Comparison of ENCODE assay signal across 7 mouse cellular contexts in the genomic region with DNA sequence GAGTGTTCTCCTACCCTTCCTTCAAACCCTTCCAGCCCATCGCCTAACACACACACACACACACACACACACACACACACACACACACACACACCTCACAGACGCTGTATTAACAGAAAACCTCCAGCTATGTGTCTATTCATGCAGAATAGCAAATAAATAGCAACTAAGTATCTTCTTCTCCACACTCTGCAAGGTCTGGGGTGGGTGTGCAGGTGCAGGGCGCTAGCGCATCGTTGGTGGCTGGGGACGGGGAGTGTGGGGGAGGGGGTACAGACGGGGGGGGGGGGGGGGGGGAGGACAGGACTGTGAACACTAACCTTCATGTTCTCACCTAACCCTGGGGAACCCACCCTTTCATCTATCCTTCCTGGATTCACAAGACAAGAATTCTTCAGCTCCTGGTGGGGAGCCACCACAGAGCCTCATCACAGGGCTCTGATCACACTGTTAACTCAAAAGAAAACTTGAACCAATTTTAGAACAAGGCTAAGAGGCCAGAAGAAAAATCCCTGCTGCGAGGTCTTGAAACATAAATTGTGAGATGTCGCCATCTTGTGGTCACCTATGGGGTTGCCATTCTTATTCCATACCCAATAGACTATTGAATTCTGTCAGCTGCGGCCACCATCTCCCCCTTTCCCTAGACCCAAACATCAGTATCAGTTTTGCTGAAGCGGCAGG.
DNase-seq lines count a peak whose midpoint lies in the region; ATAC-seq and TF ChIP-seq lines count a peak whose summit lies in the region.

No protein-coding gene starts in this region.

- intact Hi-C loops in heart, postnatal 36 days (cut with DNase I): loop anchor here (5.0 kb wide), 1 partner anchor 118 kb away; no protein-coding TSS in a partner anchor

- H3K27me3 ChIP-seq in MEL (ENCODE audit: control insufficient read depth in 1 of 2, insufficient read depth in 2 of 2, low read length in 2 of 2): no peaks in the 10 kb centered on the region

- no peaks in the 10 kb centered on the region for H3K4me1 ChIP-seq in MEL (ENCODE audit: control insufficient read depth in 1 of 2, insufficient read depth in 2 of 2, low read length in 2 of 2)

- H3K79me2 ChIP-seq in MEL (ENCODE audit: control insufficient read depth, insufficient read depth, low read length, poor library complexity): no peaks in the 10 kb centered on the region

- H3K9me3 ChIP-seq in MEL (replicated peaks; ENCODE audit: insufficient read depth, low read length): no peaks in the 10 kb centered on the region

- TF ChIP-seq POLR2A in MEL (IDR thresholded peaks at IDR 0.05; ENCODE audit: control insufficient read depth in 1 of 2, insufficient read depth in 1 of 2, low read depth in 1 of 2, low read length in 2 of 2, poor library complexity in 1 of 2): no peak

- DNase-seq in MEL (ENCODE audit: low read depth, low spot score): peak; percentile 63
- DNase-seq in brain, adult 2 months (ENCODE audit: low read depth, low spot score): peak; percentile 85
- peak; percentile 58 to 63 for DNase-seq in heart, postnatal 36 days
- peak; percentile 64 to 79 for DNase-seq in layer of hippocampus, adult 2 months (ENCODE audit: low spot score in 2 of 2)
- DNase-seq in lung, postnatal 25 days (ENCODE audit: low spot score): peak; percentile 42
- DNase-seq in right cerebral cortex, adult 2 months (ENCODE audit: low spot score in 2 of 2): peak; percentile 87 to 88

- peak; percentile 89 for TF ChIP-seq RAD21 in MEL (IDR thresholded peaks at IDR 0.05; ENCODE audit: low read depth, low read length)

- TF ChIP-seq EP300 in MEL (IDR thresholded peaks at IDR 0.05; ENCODE audit: low read depth in 1 of 2, low read length in 2 of 2): no peak

- TF ChIP-seq CTCF in MEL (IDR thresholded peaks at IDR 0.05 in 2 of 3, conservative IDR thresholded peaks at IDR 0.05 in 1 of 3; ENCODE audit: control insufficient read depth in 1 of 3, insufficient read depth in 1 of 3, low read depth in 2 of 3, low read length in 3 of 3, poor library complexity in 1 of 3, severe bottlenecking in 1 of 3): peak; percentile 59 to 81 (median 72)
- TF ChIP-seq CTCF in layer of hippocampus, adult 2 months (conservative IDR thresholded peaks at IDR 0.05): peak; percentile 92

- peak; percentile 61; the same call in 1 of the 2 replicates for ATAC-seq in erythroid progenitor cell, adult 5-6 weeks (replicated peaks; ENCODE audit: low FRiP score, poor library complexity, severe bottlenecking)

- H3K27ac ChIP-seq in MEL (ENCODE audit: control insufficient read depth, low read depth, low read length): no peak overlapping the region
- no peak overlapping the region for H3K27ac ChIP-seq in layer of hippocampus, adult 2 months

- no peaks in the 10 kb centered on the region for H3K36me3 ChIP-seq in MEL (ENCODE audit: control insufficient read depth in 1 of 2, insufficient read depth in 2 of 2, low read length in 2 of 2)

- H3K9ac ChIP-seq in MEL (ENCODE audit: control insufficient read depth, low read depth, low read length, poor library complexity, severe bottlenecking): no peak overlapping the region

- H3K4me3 ChIP-seq in MEL (ENCODE audit: control insufficient read depth in 1 of 2, insufficient read depth in 1 of 2, low read depth in 2 of 2, low read length in 2 of 2): no peak overlapping the region
- H3K4me3 ChIP-seq in layer of hippocampus, adult 2 months: no peak overlapping the region

TF ChIP-seq in MEL, 35 proteins besides CTCF, POLR2A, EP300 and RAD21:
- TF ChIP-seq POLR2AphosphoS5 (IDR thresholded peaks at IDR 0.05; ENCODE audit: borderline replicate concordance, low read depth, low read length) (no peak), ZC3H11A (IDR thresholded peaks at IDR 0.05; ENCODE audit: low read depth, low read length) (peak; percentile 77), GABPA (IDR thresholded peaks at IDR 0.05; ENCODE audit: low read depth, low read length) (no peak), ZKSCAN1 (IDR thresholded peaks at IDR 0.05; ENCODE audit: low read depth, low read length) (no peak), ELF1 (IDR thresholded peaks at IDR 0.05; ENCODE audit: low read depth, low read length) (no peak), USF2 (IDR thresholded peaks at IDR 0.05; ENCODE audit: borderline replicate concordance in 1 of 2, insufficient read depth in 1 of 2, low read depth in 1 of 2, low read length in 2 of 2) (no peak), TAL1 (IDR thresholded peaks at IDR 0.05; ENCODE audit: low read length) (no peak), E2F4 (IDR thresholded peaks at IDR 0.05; ENCODE audit: borderline replicate concordance, low read depth, low read length) (no peak), MXI1 (IDR thresholded peaks at IDR 0.05; ENCODE audit: low read depth, low read length) (no peak), USF1 (IDR thresholded peaks at IDR 0.05; ENCODE audit: low read depth, low read length) (no peak), SIN3A (IDR thresholded peaks at IDR 0.05; ENCODE audit: low read length) (no peak), CHD2 (IDR thresholded peaks at IDR 0.05; ENCODE audit: low read length) (no peak), SMC3 (IDR thresholded peaks at IDR 0.05; ENCODE audit: low read depth, low read length) (peak; percentile 78), ETS1 (IDR thresholded peaks at IDR 0.05; ENCODE audit: low read depth, low read length) (no peak), MAFK (IDR thresholded peaks at IDR 0.05; ENCODE audit: borderline replicate concordance, low read depth, low read length) (no peak), ZNF384 (IDR thresholded peaks at IDR 0.05; ENCODE audit: low read depth, low read length) (no peak), MYC (IDR thresholded peaks at IDR 0.05; ENCODE audit: low read depth, low read length) (no peak)
